Mouse (Mus musculus) limb, embryonic 13.5 days (tissue): ENCODE results near the gene Tspan13. TPM values are rescaled to one million over a fixed set of nuclear protein-coding genes. Genes with fewer than 3 reads are reported as not detected.

Source experiments
- ATAC-seq: fragments of 200-750 bp; cut with Nextera tagmentation; 2 replicates; pipeline ENCODE4 v1.8.0; 2017; ENCODE audit warnings: low read depth, moderate number of reproducible peaks, moderate TSS enrichment; ENCODE audit not compliant: low FRiP score
- H3K27ac ChIP-seq: fragments of 300-500 bp; sonication (generic); 2 replicates; pipeline ENCODE4 v1.5.1; 2015; ENCODE audit warnings: inconsistent platforms, mild to moderate bottlenecking, moderate library complexity
- H3K27me3 ChIP-seq: fragments of 300-500 bp; sonication (generic); 2 replicates; pipeline ENCODE4 v1.6.1; 2015; ENCODE audit warnings: mild to moderate bottlenecking, inconsistent platforms
- H3K36me3 ChIP-seq: fragments of 300-500 bp; sonication (generic); 2 replicates; pipeline ENCODE4 v1.6.1; 2015; ENCODE audit warnings: inconsistent platforms, mild to moderate bottlenecking, moderate library complexity
- H3K4me1 ChIP-seq: fragments of 300-500 bp; sonication (generic); 2 replicates; pipeline ENCODE4 v1.6.1; 2015; ENCODE audit warnings: inconsistent platforms
- H3K4me2 ChIP-seq: fragments of 300-500 bp; sonication (generic); replicated peaks from 2 replicates; pipeline ENCODE4 v1.6.1; 2015; ENCODE audit warnings: inconsistent platforms, mild to moderate bottlenecking, moderate library complexity
- H3K4me3 ChIP-seq: fragments of 300-500 bp; sonication (generic); 2 replicates; pipeline ENCODE4 v1.5.1; 2015; ENCODE audit warnings: moderate library complexity, mild to moderate bottlenecking, inconsistent platforms
- H3K9ac ChIP-seq: fragments of 300-500 bp; sonication (generic); 2 replicates; pipeline ENCODE4 v1.6.1; 2015; ENCODE audit warnings: mild to moderate bottlenecking, inconsistent platforms
- H3K9me3 ChIP-seq: fragments of 300-500 bp; sonication (generic); 2 replicates; pipeline ENCODE4 v1.6.1; 2016; ENCODE audit warnings: inconsistent platforms
- WGBS: fragments of 180-500 bp; shearing (Covaris S2); methylation state at CpG from one replicate; pipeline ENCODE4 v1.1.7; 2015; 5-methylcytosine and 5-hydroxymethylcytosine counted together
- polyA plus RNA-seq: library from polyadenylated mRNA; unstranded; fragments of >200 nt; fragmentation: Nextera tagmentation; extraction: Ambion mirVana; gene quantifications from 2 replicates; pipeline ENCODE4 v1.2.1, GENCODE M21; 2015

The Tspan13 gene
- polyA plus RNA-seq, 1 experiment from 2014 or later: 56.4 TPM

- H3K4me2 ChIP-seq: no peak overlapping the region
These were observed 3.9 kb upstream of the Tspan13 start for GRCm38 (mm10) chr12:36046196-36046595.

GRCm38 (mm10) chr12:36044691-36045090, 2.4 kb upstream of the Tspan13 start:
- ATAC-seq: no peak
- Histone ChIP-seq H3K4me3 (no peak overlapping the region), H3K9ac (no peak overlapping the region), H3K27me3 (no peaks in the 10 kb centered on the region), H3K4me1 (peaks cover 24% of the 10 kb centered on the region), H3K9me3 (no peaks in the 10 kb centered on the region), H3K27ac (no peak overlapping the region), H3K36me3 (no peaks in the 10 kb centered on the region), H3K4me2 (no peak overlapping the region)
- WGBS: 81% methylated on average over 2 of the region's 2 CpGs

More at GRCm38 (mm10) chr12:36046196-36046595, 3.9 kb upstream of the Tspan13 start:
- H3K36me3 ChIP-seq: no peaks in the 10 kb centered on the region
- no peaks in the 10 kb centered on the region for H3K27me3 ChIP-seq
- no peak for ATAC-seq
- H3K9me3 ChIP-seq: no peaks in the 10 kb centered on the region
- no peak overlapping the region for H3K4me3 ChIP-seq
- H3K9ac ChIP-seq: no peak overlapping the region
- WGBS: 13% methylated on average over 5 of the region's 5 CpGs
- peaks cover 17% of the 10 kb centered on the region for H3K4me1 ChIP-seq
- no peak overlapping the region for H3K27ac ChIP-seq

DNA sequence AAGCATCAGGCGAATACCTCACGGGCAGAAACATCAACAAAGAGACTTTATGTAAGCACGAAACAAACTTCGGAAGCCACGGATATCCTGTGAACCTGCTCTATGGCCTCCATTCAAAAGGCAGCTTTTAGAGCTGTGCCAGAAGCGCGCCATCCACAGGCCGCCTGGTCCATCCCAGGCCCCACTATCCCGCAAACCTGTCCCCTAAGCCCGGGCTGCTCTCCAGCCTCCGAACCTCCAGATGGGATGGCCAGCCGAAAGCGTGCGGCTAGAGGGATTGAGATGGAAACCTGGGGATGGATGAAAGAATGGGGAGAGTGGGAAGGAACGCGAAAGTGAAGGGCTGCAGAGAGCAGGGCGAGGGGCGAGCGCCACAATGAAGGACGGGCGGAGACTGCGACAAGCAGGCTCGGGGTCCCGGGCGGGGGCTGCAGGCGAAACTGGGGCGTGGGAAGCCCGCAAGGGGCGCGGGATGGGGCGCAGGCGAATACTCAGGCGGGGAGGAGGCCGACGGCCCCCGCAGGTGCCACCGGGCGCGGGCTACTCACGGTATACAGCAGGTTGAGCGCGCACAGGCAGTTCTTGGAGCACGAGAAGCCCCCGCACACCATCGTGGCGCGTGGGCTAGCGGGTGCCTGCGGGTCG, 475 bp downstream of the Tspan13 start:
- no peak overlapping the region; the same call in 1 of the 2 replicates for H3K27ac ChIP-seq
- no peaks in the 10 kb centered on the region for H3K36me3 ChIP-seq
- H3K4me1 ChIP-seq: peaks cover 19% of the 10 kb centered on the region; the same call in 1 of the 2 replicates
- no peaks in the 10 kb centered on the region for H3K27me3 ChIP-seq
- peak overlapping the region; percentile 83 for H3K9ac ChIP-seq
- H3K4me3 ChIP-seq: peak overlapping the region; percentile 86
- ATAC-seq: peak; percentile 81
- H3K4me2 ChIP-seq: peak overlapping the region; percentile 91
- no peaks in the 10 kb centered on the region for H3K9me3 ChIP-seq
- WGBS: 1% methylated on average over 50 of the region's 50 CpGs

DNA sequence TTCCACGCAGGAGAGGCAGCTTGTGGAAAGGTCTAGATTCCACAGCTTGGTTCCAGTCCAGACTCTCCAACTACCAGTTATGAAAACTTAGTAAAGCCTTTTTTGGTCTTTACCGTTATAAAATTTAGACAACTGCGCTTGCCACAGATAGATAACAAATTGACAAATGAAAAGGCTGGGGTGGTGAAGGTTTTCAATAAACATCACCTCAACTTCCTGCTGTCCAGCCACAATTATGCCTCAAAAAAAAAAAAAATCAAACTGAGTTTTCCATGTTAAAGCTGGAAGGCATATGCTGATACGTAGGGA, 1.1 kb downstream of the Tspan13 start:
- Histone ChIP-seq H3K9me3 (no peaks in the 10 kb centered on the region), H3K9ac (no peak overlapping the region), H3K27me3 (no peaks in the 10 kb centered on the region), H3K36me3 (no peaks in the 10 kb centered on the region), H3K4me1 (peaks cover 14% of the 10 kb centered on the region; the same call in 1 of the 2 replicates), H3K4me3 (peak overlapping the region; percentile 86), H3K27ac (no peak overlapping the region), H3K4me2 (peak overlapping the region; percentile 91)
- WGBS: 50% methylated on average over 4 of the region's 4 CpGs
- no peak for ATAC-seq

DNA sequence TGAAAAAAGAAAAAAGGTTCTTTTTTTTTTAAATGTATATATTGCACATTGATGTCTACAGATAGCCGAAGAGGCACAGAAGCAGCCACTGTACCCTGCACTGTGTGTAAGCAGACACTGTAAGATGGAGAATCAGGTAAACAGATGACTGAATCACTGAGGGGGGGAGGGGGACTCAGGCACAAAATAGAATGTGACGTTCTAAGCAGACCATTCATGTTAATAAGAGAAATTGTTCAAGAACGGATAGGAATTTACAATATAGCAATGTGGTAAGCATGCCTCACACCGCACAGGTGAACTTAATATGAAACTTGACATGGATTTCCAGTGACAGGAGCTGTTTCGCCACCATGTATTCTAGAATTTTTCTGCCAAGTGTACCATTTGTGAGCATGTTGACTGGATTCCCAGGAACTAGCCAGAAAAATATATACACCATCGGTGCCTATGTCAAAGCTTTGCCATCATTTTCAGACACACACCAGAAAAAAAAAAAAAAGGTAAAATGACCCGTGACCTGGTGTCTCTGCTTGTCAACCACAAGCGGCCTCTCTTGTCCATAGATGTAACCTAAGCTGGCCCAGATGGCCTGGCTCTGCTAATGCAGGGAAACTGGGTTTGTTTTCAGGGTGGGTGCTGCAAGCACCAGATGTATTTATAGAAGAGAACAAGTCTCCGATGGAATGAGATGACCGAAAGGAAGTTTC, 1.6 kb downstream of the Tspan13 start:
- WGBS: 57% methylated on average over 10 of the region's 10 CpGs
- no peak overlapping the region for H3K27ac ChIP-seq
- H3K9ac ChIP-seq: no peak overlapping the region
- no peaks in the 10 kb centered on the region for H3K9me3 ChIP-seq
- H3K4me3 ChIP-seq: peak overlapping the region; percentile 86
- H3K4me2 ChIP-seq: peak overlapping the region; percentile 91
- H3K36me3 ChIP-seq: no peaks in the 10 kb centered on the region
- no peak for ATAC-seq
- H3K27me3 ChIP-seq: no peaks in the 10 kb centered on the region
- peaks cover 11% of the 10 kb centered on the region; the same call in 1 of the 2 replicates for H3K4me1 ChIP-seq

- Histone ChIP-seq H3K9ac (no peak overlapping the region), H3K9me3 (no peaks in the 10 kb centered on the region), H3K27ac (no peak overlapping the region), H3K4me1 (peaks cover 11% of the 10 kb centered on the region; the same call in 1 of the 2 replicates), H3K27me3 (no peaks in the 10 kb centered on the region), H3K4me2 (no peak overlapping the region), H3K36me3 (no peaks in the 10 kb centered on the region), H3K4me3 (no peak overlapping the region)
- WGBS: 77% methylated on average over 9 of the region's 9 CpGs
- ATAC-seq: no peak
These were observed 2.7 kb downstream of the Tspan13 start for GRCm38 (mm10) chr12:36039541-36040084.

GRCm38 (mm10) chr12:36036776-36037175, 5.5 kb downstream of the Tspan13 start:
- no peak for ATAC-seq
- Histone ChIP-seq H3K4me3 (no peak overlapping the region), H3K4me2 (no peak overlapping the region), H3K9ac (no peak overlapping the region), H3K9me3 (no peaks in the 10 kb centered on the region), H3K27ac (no peak overlapping the region), H3K36me3 (no peaks in the 10 kb centered on the region), H3K27me3 (no peaks in the 10 kb centered on the region), H3K4me1 (peaks cover 11% of the 10 kb centered on the region; the same call in 1 of the 2 replicates)
- 80% methylated on average over 10 of the region's 10 CpGs for WGBS

DNA sequence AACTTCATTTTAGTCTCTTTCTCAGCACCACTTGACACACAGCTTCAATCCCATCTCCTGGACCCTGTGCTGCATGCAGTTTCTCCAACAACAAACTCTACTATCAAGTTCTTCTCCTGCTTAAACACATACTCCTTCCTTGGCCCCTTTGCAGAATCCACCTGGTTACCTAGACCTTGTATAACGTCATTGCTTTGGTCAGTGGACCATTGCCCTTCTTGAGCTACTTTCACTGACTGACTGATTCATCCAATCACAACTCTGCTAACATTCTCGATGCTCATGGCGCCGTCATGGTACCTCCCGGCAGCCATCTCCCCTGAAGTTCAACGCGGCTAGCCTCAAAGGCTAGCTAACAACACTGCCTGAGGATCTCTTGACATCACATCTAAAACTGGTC, 6.2 kb downstream of the Tspan13 start:
- ATAC-seq: no peak
- H3K4me2 ChIP-seq: no peak overlapping the region
- peaks cover 7% of the 10 kb centered on the region; the same call in 1 of the 2 replicates for H3K4me1 ChIP-seq
- no peaks in the 10 kb centered on the region for H3K27me3 ChIP-seq
- H3K36me3 ChIP-seq: no peaks in the 10 kb centered on the region
- no peak overlapping the region for H3K27ac ChIP-seq
- no peak overlapping the region for H3K9ac ChIP-seq
- no peak overlapping the region for H3K4me3 ChIP-seq
- WGBS: 98% methylated on average over 7 of the region's 7 CpGs
- H3K9me3 ChIP-seq: no peaks in the 10 kb centered on the region

- 95% methylated on average over 6 of the region's 6 CpGs for WGBS
- Histone ChIP-seq H3K4me1 (peaks cover under 1% of the 10 kb centered on the region; the same call in 1 of the 2 replicates), H3K27ac (no peak overlapping the region), H3K9ac (no peak overlapping the region), H3K4me3 (no peak overlapping the region), H3K4me2 (no peak overlapping the region), H3K9me3 (no peaks in the 10 kb centered on the region), H3K36me3 (no peaks in the 10 kb centered on the region), H3K27me3 (no peaks in the 10 kb centered on the region)
- ATAC-seq: no peak
These were observed 6.8 kb downstream of the Tspan13 start for GRCm38 (mm10) chr12:36035501-36035900.

- Histone ChIP-seq H3K27me3 (no peaks in the 10 kb centered on the region), H3K9ac (no peak overlapping the region), H3K4me2 (no peak overlapping the region), H3K36me3 (no peaks in the 10 kb centered on the region), H3K9me3 (no peaks in the 10 kb centered on the region), H3K4me1 (0 out of 2 replicates have a peak, but pooled peaks cover 13% of the 10 kb centered on the region), H3K4me3 (no peak overlapping the region), H3K27ac (no peak overlapping the region)
- 58% methylated on average over 4 of the region's 4 CpGs for WGBS
- ATAC-seq: no peak
These were observed 9.9 kb downstream of the Tspan13 start for GRCm38 (mm10) chr12:36032419-36032818.

- Histone ChIP-seq H3K36me3 (no peaks in the 10 kb centered on the region), H3K4me2 (no peak overlapping the region), H3K27me3 (no peaks in the 10 kb centered on the region), H3K4me3 (no peak overlapping the region), H3K9me3 (no peaks in the 10 kb centered on the region), H3K9ac (no peak overlapping the region), H3K4me1 (0 out of 2 replicates have a peak, but pooled peaks cover 13% of the 10 kb centered on the region), H3K27ac (no peak overlapping the region)
- no peak for ATAC-seq
- 85% methylated on average over 12 of the region's 12 CpGs for WGBS
These were observed 11.5 kb downstream of the Tspan13 start for GRCm38 (mm10) chr12:36030660-36031363.

DNA sequence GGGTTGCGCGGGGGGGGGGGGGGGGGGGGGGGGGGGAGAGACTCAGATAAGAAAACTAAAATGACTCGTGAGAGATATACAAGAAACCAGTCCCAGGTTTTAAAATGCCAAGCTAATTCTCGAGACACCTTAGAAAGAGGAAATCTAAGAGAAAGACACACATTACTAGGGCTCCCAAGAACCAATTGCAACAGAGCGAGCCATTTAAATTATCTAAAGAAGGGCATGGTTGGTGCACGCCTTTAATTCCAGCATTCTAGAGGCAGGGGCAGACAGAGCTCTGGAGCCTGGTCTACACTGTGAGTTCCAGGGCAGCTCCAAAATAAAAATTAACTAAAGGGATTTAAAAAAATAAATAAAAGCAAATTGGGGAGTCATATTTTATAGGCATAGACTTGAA, 12.6 kb downstream of the Tspan13 start:
- H3K27me3 ChIP-seq: no peaks in the 10 kb centered on the region
- H3K36me3 ChIP-seq: no peaks in the 10 kb centered on the region
- 0 out of 2 replicates have a peak, but pooled peaks cover 13% of the 10 kb centered on the region for H3K4me1 ChIP-seq
- no peak overlapping the region for H3K4me2 ChIP-seq
- WGBS: 75% methylated on average over 4 of the region's 6 CpGs
- H3K9ac ChIP-seq: no peak overlapping the region
- no peak overlapping the region for H3K4me3 ChIP-seq
- ATAC-seq: no peak
- no peaks in the 10 kb centered on the region for H3K9me3 ChIP-seq
- H3K27ac ChIP-seq: no peak overlapping the region
